Mouse (Mus musculus) CH12.LX (cell line): ENCODE data around the gene Cacna1c. TPM values are rescaled to one million over a fixed set of nuclear protein-coding genes. Genes with fewer than 3 reads are reported as not detected.

Source experiments
- DNase-seq: peaks from one replicate; pipeline ENCODE4 v3.0.0-alpha.2; 2013; ENCODE audit errors: extremely low read depth
- H3K27ac ChIP-seq: 2 replicates; pipeline ENCODE4 v1.5.1; 2012; ENCODE audit warnings: low read depth, mild to moderate bottlenecking, control low read depth, moderate library complexity; ENCODE audit not compliant: insufficient read depth
- H3K27me3 ChIP-seq: replicated peaks from 2 replicates; pipeline ENCODE3; 2012; ENCODE audit warnings: inconsistent platforms
- H3K36me3 ChIP-seq, 2 experiments: replicated peaks in 1 of 2; 2 replicates each; pipeline versions ENCODE3 to v1.6.1; 2012; ENCODE audit warnings: inconsistent platforms in 1 of 2, low read length in 1 of 2, mild to moderate bottlenecking in 1 of 2, mixed read lengths in 1 of 2, moderate library complexity in 1 of 2; ENCODE audit not compliant: control insufficient read depth in 1 of 2, insufficient read depth in 1 of 2
- H3K4me1 ChIP-seq, 2 experiments: 2 replicates each; pipeline ENCODE4 v1.6.1; 2012; ENCODE audit warnings: inconsistent platforms in 1 of 2, moderate library complexity in 1 of 2; ENCODE audit not compliant: insufficient read depth in 2 of 2, control insufficient read depth in 1 of 2
- H3K4me2 ChIP-seq: 2 replicates; pipeline ENCODE4 v1.6.1; 2012; ENCODE audit warnings: low read depth, mild to moderate bottlenecking, control low read depth; ENCODE audit not compliant: poor library complexity, insufficient read depth, severe bottlenecking
- H3K4me3 ChIP-seq, 3 experiments: fragments of 150-350 bp in 1 of 3; sonication (generic) in 1 of 3; replicated peaks in 1 of 3; 2 replicates each; pipeline versions ENCODE3 to v1.5.1; 2011 to 2012; ENCODE audit warnings: low read depth in 2 of 3, low read length in 2 of 3, mild to moderate bottlenecking in 2 of 3, moderate library complexity in 2 of 3, control low read depth in 1 of 3, improper control_type of control experiment in 1 of 3, inconsistent platforms in 1 of 3, mixed read lengths in 1 of 3; ENCODE audit not compliant: poor library complexity in 1 of 3
- H3K79me2 ChIP-seq: replicated peaks from 2 replicates; pipeline ENCODE4 v1.6.1; 2012; ENCODE audit warnings: mild to moderate bottlenecking, moderate library complexity; ENCODE audit not compliant: control insufficient read depth, poor library complexity, insufficient read depth, severe bottlenecking; ENCODE audit errors: extremely low read depth
- H3K9ac ChIP-seq: 2 replicates; pipeline ENCODE4 v1.6.1; 2012; ENCODE audit warnings: low read depth, mild to moderate bottlenecking, control low read depth, moderate library complexity; ENCODE audit not compliant: insufficient read depth
- H3K9me3 ChIP-seq: replicated peaks from 2 replicates; pipeline ENCODE3; 2012; ENCODE audit warnings: low read length, inconsistent platforms, mixed read lengths
- BHLHE40 ChIP-seq: IDR thresholded peaks from 2 replicates; pipeline ENCODE4 v1.6.1; 2011; ENCODE audit warnings: mild to moderate bottlenecking, low read depth, low read length, improper control_type of control experiment
- E2F4 ChIP-seq: IDR thresholded peaks from 2 replicates; pipeline ENCODE4 v1.6.1; 2011; ENCODE audit warnings: low read depth, low read length, improper control_type of control experiment; ENCODE audit not compliant: insufficient replicate concordance
- EP300 ChIP-seq: IDR thresholded peaks from 2 replicates; pipeline ENCODE4 v1.6.1; 2011; ENCODE audit warnings: low read length, improper control_type of control experiment
- GABPA ChIP-seq: IDR thresholded peaks from 2 replicates; pipeline ENCODE4 v1.6.1; 2012; ENCODE audit warnings: low read depth, low read length, improper control_type of control experiment, inconsistent platforms; ENCODE audit not compliant: insufficient replicate concordance
- HCFC1 ChIP-seq: IDR thresholded peaks from 2 replicates; pipeline ENCODE4 v1.6.1; 2012; ENCODE audit warnings: low read depth, mild to moderate bottlenecking, inconsistent platforms, low read length, improper control_type of control experiment
- IRF4 ChIP-seq: IDR thresholded peaks from 2 replicates; pipeline ENCODE4 v1.6.1; 2014; ENCODE audit warnings: low read depth, mild to moderate bottlenecking, inconsistent platforms, low read length, improper control_type of control experiment
- JUN ChIP-seq: IDR thresholded peaks from 2 replicates; pipeline ENCODE4 v1.6.1; 2011; ENCODE audit warnings: low read depth, mild to moderate bottlenecking, low read length, improper control_type of control experiment, moderate library complexity; ENCODE audit not compliant: insufficient read depth
- MAZ ChIP-seq: IDR thresholded peaks from 2 replicates; pipeline ENCODE4 v1.6.1; 2012; ENCODE audit warnings: low read depth, mild to moderate bottlenecking, inconsistent platforms, low read length, improper control_type of control experiment, moderate library complexity
- MEF2A ChIP-seq: IDR thresholded peaks from 2 replicates; pipeline ENCODE4 v1.6.1; 2014; ENCODE audit warnings: low read depth, mild to moderate bottlenecking, inconsistent platforms, low read length, improper control_type of control experiment, borderline replicate concordance
- MYC ChIP-seq: IDR thresholded peaks from 2 replicates; pipeline ENCODE4 v1.6.1; 2011; ENCODE audit warnings: low read depth, mild to moderate bottlenecking, improper control_type of control experiment, low read length
- NRF1 ChIP-seq: IDR thresholded peaks from 2 replicates; pipeline ENCODE4 v1.6.1; 2014; ENCODE audit warnings: low read depth, mild to moderate bottlenecking, inconsistent platforms, low read length, improper control_type of control experiment, moderate library complexity
- POLR2A ChIP-seq: IDR thresholded peaks from 2 replicates; pipeline ENCODE4 v1.6.1; 2011; ENCODE audit warnings: low read depth, mild to moderate bottlenecking, improper control_type of control experiment, low read length
- RCOR1 ChIP-seq: conservative IDR thresholded peaks from 2 replicates; pipeline ENCODE4 v1.6.1; 2012; ENCODE audit warnings: low read depth, mild to moderate bottlenecking, inconsistent platforms, low read length, improper control_type of control experiment
- TBP ChIP-seq: conservative IDR thresholded peaks from 2 replicates; pipeline ENCODE4 v1.6.1; 2011; ENCODE audit warnings: low read depth, low read length, improper control_type of control experiment
- TCF12 ChIP-seq: IDR thresholded peaks from 2 replicates; pipeline ENCODE4 v1.6.1; 2014; ENCODE audit warnings: low read depth, mild to moderate bottlenecking, inconsistent platforms, low read length, improper control_type of control experiment
- UBTF ChIP-seq: IDR thresholded peaks from 2 replicates; pipeline ENCODE4 v1.6.1; 2012; ENCODE audit warnings: low read depth, mild to moderate bottlenecking, inconsistent platforms, low read length, improper control_type of control experiment, moderate library complexity
- ZC3H11A ChIP-seq: IDR thresholded peaks from 2 replicates; pipeline ENCODE4 v1.6.1; 2012; ENCODE audit warnings: low read depth, mild to moderate bottlenecking, inconsistent platforms, low read length, improper control_type of control experiment
- ZKSCAN1 ChIP-seq: IDR thresholded peaks from 2 replicates; pipeline ENCODE4 v1.6.1; 2012; ENCODE audit warnings: low read depth, inconsistent platforms, low read length, improper control_type of control experiment, borderline replicate concordance
- ZNF384 ChIP-seq: IDR thresholded peaks from 2 replicates; pipeline ENCODE4 v1.6.1; 2012; ENCODE audit warnings: low read depth, low read length, improper control_type of control experiment, inconsistent platforms
- dilution Hi-C: fragments of 300-500 bp; cut with MboI; formaldehyde crosslinking; loops from 2 replicates; pipeline ENCODE4 v1.14.3; 2020; ENCODE audit warnings: low sequenced_read_pairs; ENCODE audit not compliant: extremely low pct_unique_long_range_greater_than_20kb, extremely low pct_ligation_motif_present
- in situ Hi-C: fragments of 300-500 bp; cut with MboI; formaldehyde crosslinking; loops from 3 replicates; pipeline ENCODE4 v1.14.3; 2019; ENCODE audit warnings: low sequenced_read_pairs, low pct_ligation_motif_present, low pct_unique_long_range_greater_than_20kb, mixed read lengths
- polyA plus RNA-seq: library from polyadenylated mRNA; unstranded; fragments of >175 nt; gene quantifications from 2 replicates; pipeline ENCODE4 v1.2.1, GENCODE M21; 2012; ENCODE audit warnings: low read depth; ENCODE audit not compliant: insufficient read length
- total RNA-seq, 2 experiments: library from RNA; depleted of rRNA; stranded (reverse); fragments of 300-350 nt in 1 of 2; fragments of >200 nt in 1 of 2; gene quantifications; 2 replicates each; pipeline ENCODE4 v1.2.3; 2012 to 2014

Gene Cacna1c
- total and polyA plus RNA-seq, 3 experiments = 0.04 TPM; not detected in 2

DNA sequence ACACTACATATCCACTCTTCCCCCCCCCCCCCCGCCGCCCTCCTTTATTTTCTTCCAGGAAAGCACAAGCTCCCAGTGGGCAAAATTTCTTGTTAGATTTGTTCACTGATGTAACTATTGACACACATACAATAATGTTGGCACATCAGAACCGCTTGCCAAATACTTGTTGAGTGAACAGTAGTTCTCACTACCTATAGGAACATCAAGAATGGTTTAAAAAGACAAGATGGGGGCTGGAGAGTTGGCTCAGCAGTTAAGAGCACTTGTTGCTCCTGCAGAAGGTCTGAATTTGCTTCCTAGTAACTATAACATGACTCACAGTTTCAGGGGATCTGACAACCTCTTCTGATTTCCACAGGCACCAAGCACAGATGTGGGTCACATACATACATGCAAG is 255.2 kb downstream of the Cacna1c start:
- no peak overlapping the region for H3K4me2 ChIP-seq
- DNase-seq = no peak
- no peak overlapping the region for H3K9ac ChIP-seq
- no peaks in the 10 kb centered on the region for H3K36me3 ChIP-seq
- no peaks in the 10 kb centered on the region for H3K79me2 ChIP-seq
- H3K27ac ChIP-seq = no peak overlapping the region
- no peaks in the 10 kb centered on the region for H3K4me1 ChIP-seq
- dilution Hi-C loops (no loop called here), in situ Hi-C loops (loop anchor here (25.0 kb wide), 1 partner anchor 171 kb away; no protein-coding TSS in a partner anchor)
- TF ChIP-seq MYC (no peak), BHLHE40 (no peak), RCOR1 (no peak), GABPA (no peak), EP300 (no peak)
- H3K9me3 ChIP-seq = no peaks in the 10 kb centered on the region
- H3K4me3 ChIP-seq = no peak overlapping the region
- H3K27me3 ChIP-seq = peaks cover 91% of the 10 kb centered on the region

DNA sequence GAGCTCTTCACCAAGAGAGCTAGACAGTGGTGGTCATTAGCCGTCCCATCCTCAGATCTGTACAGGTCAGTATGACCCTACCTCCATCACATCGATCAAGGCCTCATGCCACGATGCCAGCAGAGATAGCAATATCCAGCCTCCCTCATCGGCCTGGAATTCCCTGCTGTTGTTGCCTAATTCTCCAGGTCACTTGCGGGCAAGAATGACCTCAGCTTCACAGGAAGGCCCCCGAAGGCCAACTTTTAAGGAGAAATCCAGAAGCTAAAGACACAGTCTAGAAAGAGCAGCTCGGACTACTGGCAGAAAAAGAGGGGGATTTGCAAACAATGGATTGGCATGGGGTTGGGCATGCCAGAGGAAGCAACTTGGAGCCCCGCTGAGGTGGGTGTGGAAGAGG is 256.6 kb downstream of the Cacna1c start:
- no peak overlapping the region for H3K4me2 ChIP-seq
- no peak for DNase-seq
- dilution Hi-C loops = no loop called here
- H3K27me3 ChIP-seq = peaks cover 95% of the 10 kb centered on the region
- no peak overlapping the region for H3K9ac ChIP-seq
- in situ Hi-C loops = loop anchor here (25.0 kb wide), 1 partner anchor 173 kb away; no protein-coding TSS in a partner anchor
- H3K4me3 ChIP-seq = no peak overlapping the region
- peaks cover 0 to under 1% of the 10 kb centered on the region in 2 experiments; a peak in 1 of 4 replicates for H3K4me1 ChIP-seq
- no peak overlapping the region for H3K27ac ChIP-seq
- no peaks in the 10 kb centered on the region for H3K9me3 ChIP-seq
- TF ChIP-seq TCF12 = no peak
- no peak for TF ChIP-seq HCFC1
- TF ChIP-seq UBTF = no peak
- TF ChIP-seq POLR2A = no peak
- TF ChIP-seq MEF2A = no peak
- no peak for TF ChIP-seq ZC3H11A
- TF ChIP-seq E2F4 = no peak
- no peak for TF ChIP-seq NRF1
- TF ChIP-seq JUN = no peak
- TF ChIP-seq IRF4 = no peak
- no peak for TF ChIP-seq ZKSCAN1
- TF ChIP-seq TBP = no peak
- TF ChIP-seq MAZ = no peak
- TF ChIP-seq ZNF384 = no peak
- H3K36me3 ChIP-seq = no peaks in the 10 kb centered on the region
- no peaks in the 10 kb centered on the region for H3K79me2 ChIP-seq
